8 mouse cellular contexts compared by ENCODE assay signal in genomic region chr8:83609086-83609485, GRCm38 (mm10). TPM values are rescaled to one million over a fixed set of nuclear protein-coding genes. Genes with fewer than 3 reads are reported as not detected.
A peak's percentile ranks its signal among the peaks of the same experiment; 100 is the strongest.
DNase-seq lines count a peak whose midpoint lies in the region; ATAC-seq and TF ChIP-seq lines count a peak whose summit lies in the region.

No protein-coding gene starts in this region.

- no peak for TF ChIP-seq CTCF in ES-Bruce4 (IDR thresholded peaks at IDR 0.05; ENCODE audit: low read depth, low read length)
- no peak for TF ChIP-seq CTCF in forebrain, postnatal 0 days (IDR thresholded peaks at IDR 0.05; ENCODE audit: low read depth)

- no peak for DNase-seq in heart, postnatal 10 days
- no peak for DNase-seq in forebrain, postnatal 0 days
- DNase-seq in urinary bladder, adult 2 months (ENCODE audit: low spot score), result no peak
- no peak for DNase-seq in urinary bladder, postnatal 36 days (ENCODE audit: low spot score in 2 of 2)
- no peak for DNase-seq in spleen, postnatal 4 days (ENCODE audit: low spot score in 2 of 2)

- H3K36me3 ChIP-seq in heart, embryonic 11.5 days (ENCODE audit: control insufficient read depth, insufficient read depth, low read length), result peaks cover 26% of the 10 kb centered on the region
- H3K36me3 ChIP-seq in ES-Bruce4 (ENCODE audit: control insufficient read depth, insufficient read depth, low read length, poor library complexity, severe bottlenecking), result peaks cover 29% of the 10 kb centered on the region
- H3K36me3 ChIP-seq in forebrain, postnatal 0 days (ENCODE audit: insufficient read depth), result peaks cover 42% of the 10 kb centered on the region
- peaks cover 28% of the 10 kb centered on the region for H3K36me3 ChIP-seq in macrophage (ENCODE audit: inconsistent target)

- H3K4me3 ChIP-seq in heart, embryonic 11.5 days (ENCODE audit: low read depth, low read length), result peak overlapping the region; percentile 89
- peak overlapping the region; percentile 99 for H3K4me3 ChIP-seq in ES-Bruce4 (ENCODE audit: low read depth, low read length)
- peak overlapping the region; percentile 83 for H3K4me3 ChIP-seq in forebrain, postnatal 0 days (ENCODE audit: low read depth, low read length)
- H3K4me3 ChIP-seq in macrophage (ENCODE audit: inconsistent target), result peak overlapping the region; percentile 86

- H3K27ac ChIP-seq in heart, embryonic 11.5 days (ENCODE audit: low read depth, low read length), result peak overlapping the region; percentile 99
- H3K27ac ChIP-seq in ES-Bruce4 (ENCODE audit: insufficient read depth, low read length) (no peak overlapping the region), macrophage (peak overlapping the region; percentile 10)
- H3K27ac ChIP-seq in forebrain, postnatal 0 days (ENCODE audit: low read depth, low read length), result no peak overlapping the region

- peaks cover 46% of the 10 kb centered on the region for H3K79me2 ChIP-seq in macrophage (ENCODE audit: inconsistent target)

- no peak for TF ChIP-seq EP300 in ES-Bruce4 (IDR thresholded peaks at IDR 0.05; ENCODE audit: insufficient read depth, low read depth, low read length)

- H3K4me2 ChIP-seq in heart, embryonic 11.5 days, result peak overlapping the region; percentile 92
- peak overlapping the region; percentile 63 for H3K4me2 ChIP-seq in forebrain, postnatal 0 days (ENCODE audit: low read depth)

- no peaks in the 10 kb centered on the region for H3K9me3 ChIP-seq in heart, embryonic 11.5 days (replicated peaks; ENCODE audit: control insufficient read depth, low read length)
- H3K9me3 ChIP-seq in ES-Bruce4 (replicated peaks; ENCODE audit: control insufficient read depth, insufficient read depth, low read length, poor library complexity, severe bottlenecking), result no peaks in the 10 kb centered on the region
- no peaks in the 10 kb centered on the region for H3K9me3 ChIP-seq in forebrain, postnatal 0 days (ENCODE audit: low read length)

- intact Hi-C loops in heart, postnatal 10 days (cut with DNase I), result no loop called here

- TF ChIP-seq POLR2A in ES-Bruce4 (IDR thresholded peaks at IDR 0.05; ENCODE audit: insufficient read depth, low read length), result no peak

- WGBS in heart, embryonic 11.5 days (ENCODE audit: insufficient replicate concordance), result 32% methylated on average over 9 of the region's 9 CpGs
- WGBS in forebrain, postnatal 0 days, result 29% methylated on average over 9 of the region's 9 CpGs
- 9% methylated on average over 9 of the region's 9 CpGs for WGBS in macrophage (ENCODE audit: missing documents)

- H3K4me1 ChIP-seq in heart, embryonic 11.5 days (ENCODE audit: control insufficient read depth, insufficient read depth, low read length), result peaks cover 18% of the 10 kb centered on the region
- peaks cover 3% of the 10 kb centered on the region for H3K4me1 ChIP-seq in ES-Bruce4 (ENCODE audit: control insufficient read depth, insufficient read depth, low read length)
- H3K4me1 ChIP-seq in forebrain, postnatal 0 days (ENCODE audit: insufficient read depth), result peaks cover 7% of the 10 kb centered on the region

- ATAC-seq in heart, embryonic 11.5 days (replicated peaks; ENCODE audit: insufficient number of reproducible peaks, low FRiP score, low TSS enrichment), result no peak
- ATAC-seq in forebrain, postnatal 0 days, result no peak

- no peaks in the 10 kb centered on the region for H3K27me3 ChIP-seq in heart, embryonic 11.5 days (ENCODE audit: control insufficient read depth, insufficient read depth, low read length)
- no peaks in the 10 kb centered on the region for H3K27me3 ChIP-seq in ES-Bruce4 (ENCODE audit: control insufficient read depth, insufficient read depth, low read length, poor library complexity, severe bottlenecking)
- H3K27me3 ChIP-seq in forebrain, postnatal 0 days (ENCODE audit: insufficient read depth, low read length), result no peaks in the 10 kb centered on the region

- peak overlapping the region; percentile 98 for H3K9ac ChIP-seq in heart, embryonic 11.5 days (ENCODE audit: low read depth, low read length)
- H3K9ac ChIP-seq in ES-Bruce4 (ENCODE audit: low read depth, poor library complexity, severe bottlenecking), result peak overlapping the region; percentile 93
- peak overlapping the region; percentile 68 for H3K9ac ChIP-seq in forebrain, postnatal 0 days

RNA-seq across cellular contexts. Expression of gene Dnajb1, which starts 1.1 kb away (rescaled TPM):
- polyA plus RNA-seq in heart, embryonic 11.5 days (2014; fragmentation: Nextera tagmentation; extraction: Ambion mirVana), result 51.2 and 51.5 TPM in 2 replicates
- total RNA-seq in heart, postnatal 10 days (2021), result 10 to 100 TPM; 17.5 to 18.0 TPM
- polyA plus RNA-seq in ES-Bruce4 (2011; ENCODE audit: insufficient read depth, insufficient read length, low read depth, missing spikeins) (28.2 and 32.2 TPM in 2 replicates), macrophage (2018) (13.5 to 19.5 TPM (median 18.1 TPM) in 3 replicates)
- 41.2 and 46.6 TPM in 2 replicates for total RNA-seq in forebrain, postnatal 0 days (2014; rRNA removed)
- polyA plus RNA-seq in forebrain, postnatal 0 days (2015; fragmentation: Nextera tagmentation; extraction: Ambion mirVana), result 40.7 and 65.1 TPM in 2 replicates
- total RNA-seq in macrophage (2018; cell fraction: chromatin; rRNA removed), result 10 to 100 TPM in 1 of 26 experiments, 1 to 10 TPM in 25; 1.3 to 11.5 (median 5.2) TPM
- total RNA-seq in macrophage (2018; cell fraction: cytosol; rRNA removed), result 10 to 100 TPM; 13.7 to 26.4 (median 19.9) TPM
- 10 to 100 TPM in 6 of 26 experiments, 1 to 10 TPM in 20; 3.9 to 13.8 (median 8.0) TPM for total RNA-seq in macrophage (2018; cell fraction: nucleus; rRNA removed)
- 30.7 and 36.8 TPM in 2 replicates for polyA plus RNA-seq in urinary bladder, adult 2 months (2012; rRNA removed)

RNA-seq across cellular contexts. Expression of gene Tecr, which starts 1.3 kb away (rescaled TPM):
- polyA plus RNA-seq in heart, embryonic 11.5 days (2014; fragmentation: Nextera tagmentation; extraction: Ambion mirVana), result 531 and 534 TPM in 2 replicates
- 100 to 1,000 TPM; 181 to 199 TPM for total RNA-seq in heart, postnatal 10 days (2021)
- polyA plus RNA-seq in ES-Bruce4 (2011; ENCODE audit: insufficient read depth, insufficient read length, low read depth, missing spikeins), result 310 and 347 TPM in 2 replicates
- total RNA-seq in forebrain, postnatal 0 days (2014; rRNA removed), result 762 and 857 TPM in 2 replicates
- 1,089 and 1,117 TPM in 2 replicates for polyA plus RNA-seq in forebrain, postnatal 0 days (2015; fragmentation: Nextera tagmentation; extraction: Ambion mirVana)
- total RNA-seq in macrophage (2018; cell fraction: chromatin; rRNA removed), result 100 to 1,000 TPM in 8 of 26 experiments, 10 to 100 TPM in 16, 1 to 10 TPM in 2; 6.4 to 139 (median 77.5) TPM
- total RNA-seq in macrophage (2018; cell fraction: cytosol; rRNA removed), result 100 to 1,000 TPM; 112 to 179 (median 144) TPM
- 100 to 1,000 TPM in 13 of 26 experiments, 10 to 100 TPM in 13; 19.4 to 204 (median 102) TPM for total RNA-seq in macrophage (2018; cell fraction: nucleus; rRNA removed)
- polyA plus RNA-seq in macrophage (2018), result 128 to 166 TPM (median 160 TPM) in 3 replicates
- polyA plus RNA-seq in urinary bladder, adult 2 months (2012; rRNA removed), result 298 and 313 TPM in 2 replicates

RNA-seq across cellular contexts. Expression of gene Ndufb7, which starts 42.6 kb away (rescaled TPM):
- 546 and 556 TPM in 2 replicates for polyA plus RNA-seq in heart, embryonic 11.5 days (2014; fragmentation: Nextera tagmentation; extraction: Ambion mirVana)
- total RNA-seq in heart, postnatal 10 days (2021), result 100 to 1,000 TPM; 597 to 620 TPM
- polyA plus RNA-seq in ES-Bruce4 (2011; ENCODE audit: insufficient read depth, insufficient read length, low read depth, missing spikeins), result 102 and 121 TPM in 2 replicates
- 155 and 262 TPM in 2 replicates for total RNA-seq in forebrain, postnatal 0 days (2014; rRNA removed)
- polyA plus RNA-seq in forebrain, postnatal 0 days (2015; fragmentation: Nextera tagmentation; extraction: Ambion mirVana), result 392 and 492 TPM in 2 replicates
- total RNA-seq in macrophage (2018; cell fraction: chromatin; rRNA removed), result 10 to 100 TPM in 14 of 26 experiments, 1 to 10 TPM in 12; 2.4 to 33.3 (median 11.9) TPM
- 100 to 1,000 TPM in 24 of 26 experiments, 10 to 100 TPM in 2; 91.0 to 158 (median 119) TPM for total RNA-seq in macrophage (2018; cell fraction: cytosol; rRNA removed)
- total RNA-seq in macrophage (2018; cell fraction: nucleus; rRNA removed), result 10 to 100 TPM; 14.6 to 51.3 (median 25.8) TPM
- 83.2 to 159 TPM (median 130 TPM) in 3 replicates for polyA plus RNA-seq in macrophage (2018)
- 241 and 263 TPM in 2 replicates for polyA plus RNA-seq in urinary bladder, adult 2 months (2012; rRNA removed)

RNA-seq across cellular contexts. Expression of gene Gipc1, which starts 43.4 kb away (rescaled TPM):
- 171 and 180 TPM in 2 replicates for polyA plus RNA-seq in heart, embryonic 11.5 days (2014; fragmentation: Nextera tagmentation; extraction: Ambion mirVana)
- 10 to 100 TPM; 46.1 to 48.7 TPM for total RNA-seq in heart, postnatal 10 days (2021)
- polyA plus RNA-seq in ES-Bruce4 (2011; ENCODE audit: insufficient read depth, insufficient read length, low read depth, missing spikeins), result 42.5 and 43.7 TPM in 2 replicates
- 77.8 and 85.3 TPM in 2 replicates for total RNA-seq in forebrain, postnatal 0 days (2014; rRNA removed)
- 119 and 135 TPM in 2 replicates for polyA plus RNA-seq in forebrain, postnatal 0 days (2015; fragmentation: Nextera tagmentation; extraction: Ambion mirVana)
- 10 to 100 TPM in 22 of 26 experiments, 1 to 10 TPM in 4; 6.4 to 48.2 (median 23.5) TPM for total RNA-seq in macrophage (2018; cell fraction: chromatin; rRNA removed)
- 10 to 100 TPM; 48.5 to 83.3 (median 66.8) TPM for total RNA-seq in macrophage (2018; cell fraction: cytosol; rRNA removed)
- 10 to 100 TPM; 18.3 to 59.7 (median 27.7) TPM for total RNA-seq in macrophage (2018; cell fraction: nucleus; rRNA removed)
- polyA plus RNA-seq in macrophage (2018), result 61.6 to 92.5 TPM (median 64.4 TPM) in 3 replicates
- 86.2 and 102 TPM in 2 replicates for polyA plus RNA-seq in urinary bladder, adult 2 months (2012; rRNA removed)

RNA-seq across cellular contexts. Expression of gene Ptger1, which starts 57.4 kb away (rescaled TPM):
- polyA plus RNA-seq in heart, embryonic 11.5 days (2014; fragmentation: Nextera tagmentation; extraction: Ambion mirVana), result 0.13 and 0.63 TPM in 2 replicates
- under 1 TPM; 0.20 to 0.53 TPM for total RNA-seq in heart, postnatal 10 days (2021)
- polyA plus RNA-seq in ES-Bruce4 (2011; ENCODE audit: insufficient read depth, insufficient read length, low read depth, missing spikeins), result 0.58 TPM in 1 of 2 replicates, not detected in the other
- total RNA-seq in forebrain, postnatal 0 days (2014; rRNA removed), result 0.46 and 0.57 TPM in 2 replicates
- polyA plus RNA-seq in forebrain, postnatal 0 days (2015; fragmentation: Nextera tagmentation; extraction: Ambion mirVana), result 0.20 and 0.27 TPM in 2 replicates
- total RNA-seq in macrophage (2018; cell fraction: chromatin; rRNA removed), result 1 to 10 TPM in 23 of 26 experiments, under 1 TPM in 3; 0.54 to 5.8 (median 2.1) TPM
- 1 to 10 TPM in 19 of 26 experiments, under 1 TPM in 7; 0.58 to 2.3 (median 1.4) TPM for total RNA-seq in macrophage (2018; cell fraction: cytosol; rRNA removed)
- 1 to 10 TPM in 21 of 26 experiments, under 1 TPM in 5; 0.59 to 4.5 (median 1.8) TPM for total RNA-seq in macrophage (2018; cell fraction: nucleus; rRNA removed)
- 0.59 to 8.8 TPM (median 1.3 TPM) in 3 replicates for polyA plus RNA-seq in macrophage (2018)
- 4.9 and 5.5 TPM in 2 replicates for polyA plus RNA-seq in urinary bladder, adult 2 months (2012; rRNA removed)

Comparison
In these comparisons a context has a peak if more than half of its experiments do, and no peak if none do; other contexts are left out.
1. H3K27ac ChIP-seq: peak in heart, embryonic 11.5 days (single experiment) and macrophage (single experiment); none in ES-Bruce4 (single experiment) and forebrain, postnatal 0 days (single experiment).
2. Peak in every context shown above with its lines, with median percentiles within 50 percentile points of each other: H3K4me3 ChIP-seq and H3K9ac ChIP-seq.